Mouse (Mus musculus) brown adipose tissue, adult 24 weeks (tissue): ENCODE data around the gene Klhl1. TPM values are rescaled to one million over a fixed set of nuclear protein-coding genes. Genes with fewer than 3 reads are reported as not detected.

Experiments used
- H3K27ac ChIP-seq: fragments of 200-500 bp; replicated peaks from 2 replicates; pipeline ENCODE4 v1.5.1; 2012; ENCODE audit warnings: low read depth, mild to moderate bottlenecking, low read length
- H3K4me1 ChIP-seq: fragments of 200-500 bp; 2 replicates; pipeline ENCODE4 v1.6.1; 2012; ENCODE audit warnings: low read length, mixed read lengths; ENCODE audit not compliant: control insufficient read depth, insufficient read depth, insufficient read length
- H3K4me3 ChIP-seq: fragments of 200-500 bp; 2 replicates; pipeline ENCODE4 v1.5.1; 2012; ENCODE audit warnings: low read depth, mild to moderate bottlenecking, low read length, moderate library complexity; ENCODE audit not compliant: insufficient read depth
- polyA plus RNA-seq: library from polyadenylated mRNA; stranded (reverse); fragments of >200 nt; gene quantifications from 2 replicates; pipeline ENCODE4 v1.2.4, GENCODE M21; 2012; ENCODE audit not compliant: missing spikeins, insufficient read depth, insufficient read length

The Klhl1 gene
- polyA plus RNA-seq, 1 experiment, result not detected

DNA sequence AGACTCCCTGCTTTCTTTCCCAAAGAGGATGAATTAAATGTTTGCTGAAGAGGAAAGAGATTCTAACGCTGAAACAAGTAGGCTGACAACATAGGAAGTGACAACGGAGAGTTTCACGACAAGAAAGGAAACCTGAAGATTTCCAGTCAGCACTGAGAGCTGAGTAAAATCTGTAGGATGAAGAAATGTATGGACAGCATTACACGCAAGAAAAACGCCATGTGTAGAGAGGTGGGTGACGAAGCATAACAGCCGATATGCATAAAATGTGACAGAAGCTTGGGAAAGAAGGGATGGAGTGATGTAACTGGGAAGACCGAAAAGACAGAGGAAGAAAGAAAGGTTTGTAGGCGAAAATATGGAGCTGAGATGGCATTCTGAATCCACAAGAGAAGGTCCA is 375.8 kb downstream of the Klhl1 start:
- Histone ChIP-seq H3K4me3 (no peak overlapping the region), H3K27ac (no peak overlapping the region), H3K4me1 (no peaks in the 10 kb centered on the region)

DNA sequence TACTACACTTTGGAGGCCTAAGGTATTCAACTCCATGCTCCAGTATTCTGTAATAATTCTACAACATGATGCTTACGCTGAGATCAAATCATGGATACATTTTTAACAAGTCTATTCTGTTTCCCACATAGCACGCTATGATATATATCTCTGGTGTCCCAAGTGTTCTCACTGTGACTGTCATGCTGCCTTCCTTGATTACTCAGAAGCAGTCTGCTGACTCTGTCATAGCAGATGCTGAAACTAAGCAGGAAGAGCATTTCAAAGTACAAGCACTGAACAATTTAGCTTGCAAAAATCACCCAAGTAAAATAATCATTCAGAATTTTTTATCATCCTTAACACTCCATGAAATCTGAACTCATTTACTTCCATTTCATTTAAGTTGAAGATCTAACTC is 378.7 kb downstream of the Klhl1 start:
- Histone ChIP-seq H3K4me1 (no peaks in the 10 kb centered on the region), H3K27ac (no peak overlapping the region), H3K4me3 (no peak overlapping the region)

DNA sequence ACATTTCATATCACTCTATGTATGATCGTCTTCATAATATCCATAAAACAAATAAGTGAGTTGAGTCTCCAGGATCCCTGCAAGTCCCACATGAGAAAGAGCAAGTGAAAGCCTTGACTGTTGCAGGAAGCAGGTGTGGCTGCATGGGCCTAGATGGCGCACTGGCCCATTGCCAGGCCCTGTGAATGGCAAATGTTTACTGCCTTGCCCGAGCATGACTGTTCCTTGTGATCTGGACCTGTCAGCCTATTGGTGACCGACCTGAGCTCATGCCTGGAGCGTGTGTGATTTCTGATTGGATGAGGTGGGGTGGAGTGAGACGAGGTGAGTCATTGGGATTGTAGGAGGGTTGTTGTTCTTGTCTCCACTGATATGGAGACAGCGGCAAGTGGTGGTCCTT is 411.5 kb downstream of the Klhl1 start:
- Histone ChIP-seq H3K4me3 (no peak overlapping the region), H3K27ac (no peak overlapping the region), H3K4me1 (no peaks in the 10 kb centered on the region)

DNA sequence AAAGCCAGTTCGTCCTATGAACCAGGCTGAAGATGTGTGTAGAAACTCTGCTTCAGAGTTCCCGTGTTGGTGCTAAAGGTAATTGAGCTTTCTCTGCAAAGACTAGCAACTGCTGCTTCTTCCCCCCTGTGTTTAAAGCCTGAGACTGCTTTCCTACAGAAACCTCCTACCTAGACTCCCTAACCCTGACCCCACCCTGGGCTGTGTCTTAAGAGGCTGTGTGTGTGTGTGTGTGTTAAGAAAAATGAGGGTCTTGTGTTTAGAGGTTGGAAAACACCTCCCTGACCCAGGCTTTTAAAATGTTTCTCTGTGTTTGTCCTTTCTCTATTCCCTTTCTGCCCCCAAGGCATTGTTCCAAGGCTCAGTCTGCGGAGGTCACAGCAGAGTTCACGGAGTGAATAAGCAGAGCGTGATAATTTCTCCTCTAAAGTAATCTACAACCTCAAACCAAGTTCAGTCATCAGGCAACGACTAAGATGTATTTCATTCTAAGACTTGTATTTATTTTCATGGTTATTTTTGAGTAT is 437.2 kb downstream of the Klhl1 start:
- H3K27ac ChIP-seq, result no peak overlapping the region
- no peak overlapping the region for H3K4me3 ChIP-seq
- no peaks in the 10 kb centered on the region for H3K4me1 ChIP-seq

DNA sequence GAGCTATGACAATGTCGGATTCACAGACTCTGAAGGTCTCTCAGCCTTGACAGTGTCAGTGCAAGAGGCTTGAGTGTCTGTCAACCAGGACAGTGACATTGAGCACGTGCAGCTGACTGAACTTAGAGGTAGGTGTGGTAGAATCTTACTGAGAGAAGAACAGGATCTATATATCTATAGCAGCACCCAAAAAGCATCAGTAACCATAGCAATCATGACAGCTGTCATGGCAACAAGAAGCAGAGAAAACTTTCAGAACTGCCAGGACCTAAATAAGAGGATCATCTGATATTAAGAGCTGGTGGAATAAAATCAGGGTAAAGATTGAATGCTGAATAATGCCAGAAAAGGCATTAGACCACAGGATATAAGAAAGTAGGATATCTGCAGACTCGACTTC is 453.0 kb downstream of the Klhl1 start:
- Histone ChIP-seq H3K27ac (no peak overlapping the region), H3K4me3 (no peak overlapping the region), H3K4me1 (no peaks in the 10 kb centered on the region)
